Mouse (Mus musculus) CD4-positive helper T cell, adult 2 months (primary cell): ENCODE measurements around the gene Zfp260.

ENCODE experiments used
- DNase-seq: peaks from one replicate; pipeline ENCODE4 v3.0.0-alpha.2; 2012; ENCODE audit warnings: low read depth, missing footprints, low spot score

The Zfp260 gene

DNA sequence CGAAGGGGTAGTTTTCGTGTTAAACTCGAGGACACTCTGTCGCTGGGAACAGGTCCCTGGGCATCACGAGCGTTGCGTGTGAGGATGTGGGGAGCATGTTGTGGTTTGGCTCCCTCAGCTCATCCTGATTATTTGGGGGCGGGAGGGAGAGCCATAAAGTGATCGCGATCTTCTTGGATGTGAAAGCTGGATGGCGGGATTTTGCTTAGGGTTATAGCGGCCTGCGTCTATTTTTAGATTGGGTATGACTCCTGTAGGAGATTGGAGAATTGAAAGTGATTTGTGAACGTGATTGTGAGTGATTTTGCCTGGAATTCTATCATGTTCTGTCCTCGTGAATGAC lies 27.6 kb downstream of the Zfp260 start:
- DNase-seq: no peak

GRCm38 (mm10) chr7:30129900-30130299 lies 35.3 kb downstream of the Zfp260 start:
- no peak for DNase-seq

DNA sequence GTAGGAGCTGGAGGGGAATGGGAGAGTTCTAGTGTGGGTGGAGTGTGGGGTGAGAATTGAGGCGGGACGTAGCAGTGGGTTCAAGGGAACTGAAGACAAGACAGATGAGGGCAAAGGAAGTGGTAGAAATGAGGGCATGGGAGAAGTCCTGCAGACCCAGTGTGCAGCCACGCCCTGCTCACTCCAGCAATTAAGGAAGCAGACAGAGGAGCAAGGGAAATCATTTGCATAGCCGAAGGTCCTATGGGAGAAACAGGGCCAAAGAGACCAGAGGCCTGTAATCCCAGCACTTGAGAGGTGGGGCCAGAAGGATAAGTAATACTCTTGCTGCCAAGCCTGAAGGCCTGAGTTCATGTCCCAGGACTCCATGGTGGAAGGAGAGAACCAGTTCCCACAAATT lies 37.8 kb downstream of the Zfp260 start:
- no peak for DNase-seq

DNA sequence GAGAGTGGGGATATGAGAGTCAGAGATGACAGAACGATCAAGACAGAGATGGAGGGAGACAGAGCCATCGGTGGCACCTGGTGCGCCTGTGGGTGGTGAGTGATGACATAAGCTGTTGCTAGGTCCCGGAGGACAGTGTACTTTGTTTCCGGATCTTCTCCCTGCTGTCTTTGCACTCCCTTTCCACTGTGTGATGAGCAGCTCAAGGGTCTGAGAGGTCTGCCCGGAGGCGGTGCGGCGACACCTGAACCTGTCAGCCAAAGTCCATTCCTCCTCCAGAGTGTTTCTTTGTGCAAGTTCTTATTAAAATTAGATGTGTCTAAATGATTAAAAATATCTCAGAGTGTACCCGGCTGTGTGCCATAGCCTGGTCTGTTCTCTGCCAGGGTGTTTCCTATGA lies 42.2 kb downstream of the Zfp260 start:
- DNase-seq: no peak

DNA sequence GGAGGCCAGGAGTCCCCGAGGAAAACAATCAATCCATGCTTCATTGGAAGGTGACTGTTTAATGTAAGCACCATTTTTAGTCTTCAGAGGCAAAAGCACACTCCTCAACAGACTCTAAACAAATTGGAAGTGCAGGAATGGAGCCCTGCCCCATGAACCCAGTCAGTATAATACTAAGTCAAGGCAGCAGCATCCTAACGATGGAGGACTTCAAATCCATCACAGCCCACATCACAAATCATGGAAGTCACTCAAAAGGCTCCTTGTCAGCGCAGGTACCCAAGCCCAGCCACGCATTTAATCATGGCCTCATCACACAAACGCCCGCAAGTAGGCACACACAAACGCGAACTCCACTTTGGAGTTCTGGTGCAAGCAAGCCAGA lies 48.6 kb downstream of the Zfp260 start:
- DNase-seq: no peak

- no peak for DNase-seq
These were observed 49.1 kb downstream of the Zfp260 start for GRCm38 (mm10) chr7:30143555-30144209.

DNA sequence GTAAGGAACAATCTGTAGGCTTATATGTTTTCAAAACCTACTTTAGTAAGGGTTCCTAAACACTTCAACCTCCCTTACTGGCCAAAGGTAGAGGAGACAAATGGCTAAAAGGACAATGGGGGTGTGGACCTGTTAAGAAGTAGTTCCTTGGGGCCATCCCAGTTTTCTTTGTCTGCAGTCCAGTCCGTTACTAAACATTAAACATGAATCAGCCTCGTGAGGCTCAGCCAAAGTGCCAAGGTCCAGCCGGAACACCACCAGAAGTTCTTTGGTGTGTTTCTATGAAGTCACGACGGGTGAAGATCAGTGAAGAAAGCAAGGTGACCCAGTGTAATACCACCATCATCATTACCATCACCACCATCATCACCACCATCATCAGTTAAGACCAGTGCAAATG lies 52.4 kb downstream of the Zfp260 start:
- DNase-seq: no peak

- DNase-seq: no peak
These were observed 59.5 kb downstream of the Zfp260 start for GRCm38 (mm10) chr7:30154040-30154439.

DNA sequence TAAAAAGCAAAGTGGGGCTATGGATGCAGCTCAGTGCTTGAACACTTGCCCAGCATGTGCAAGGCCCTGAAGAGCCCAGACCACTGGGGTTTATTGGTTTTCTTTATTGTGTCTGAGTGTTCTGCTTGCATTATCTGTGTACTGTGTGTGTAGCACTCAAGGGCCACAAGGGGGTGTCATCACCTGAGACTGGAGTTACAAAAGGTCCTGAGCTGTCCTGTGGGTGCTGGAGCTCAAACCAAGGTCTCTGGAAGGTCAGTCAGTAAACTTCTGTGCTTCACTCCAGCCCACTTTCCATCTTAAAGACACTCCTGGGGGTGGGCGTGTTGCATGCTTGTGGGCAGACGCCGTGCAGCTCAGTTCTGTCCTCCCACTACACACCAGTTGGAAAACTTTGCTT lies 60.9 kb downstream of the Zfp260 start:
- no peak for DNase-seq
